Mouse (Mus musculus): ENCODE data around the gene Slc9a2. TPM values are rescaled to one million over a fixed set of nuclear protein-coding genes. Genes with fewer than 3 reads are reported as not detected.
A peak's percentile ranks its signal among the peaks of the same experiment; 100 is the strongest.

The Slc9a2 gene
- polyA plus RNA-seq, 1 experiment from 2014 or later: 2.3 TPM

DNA sequence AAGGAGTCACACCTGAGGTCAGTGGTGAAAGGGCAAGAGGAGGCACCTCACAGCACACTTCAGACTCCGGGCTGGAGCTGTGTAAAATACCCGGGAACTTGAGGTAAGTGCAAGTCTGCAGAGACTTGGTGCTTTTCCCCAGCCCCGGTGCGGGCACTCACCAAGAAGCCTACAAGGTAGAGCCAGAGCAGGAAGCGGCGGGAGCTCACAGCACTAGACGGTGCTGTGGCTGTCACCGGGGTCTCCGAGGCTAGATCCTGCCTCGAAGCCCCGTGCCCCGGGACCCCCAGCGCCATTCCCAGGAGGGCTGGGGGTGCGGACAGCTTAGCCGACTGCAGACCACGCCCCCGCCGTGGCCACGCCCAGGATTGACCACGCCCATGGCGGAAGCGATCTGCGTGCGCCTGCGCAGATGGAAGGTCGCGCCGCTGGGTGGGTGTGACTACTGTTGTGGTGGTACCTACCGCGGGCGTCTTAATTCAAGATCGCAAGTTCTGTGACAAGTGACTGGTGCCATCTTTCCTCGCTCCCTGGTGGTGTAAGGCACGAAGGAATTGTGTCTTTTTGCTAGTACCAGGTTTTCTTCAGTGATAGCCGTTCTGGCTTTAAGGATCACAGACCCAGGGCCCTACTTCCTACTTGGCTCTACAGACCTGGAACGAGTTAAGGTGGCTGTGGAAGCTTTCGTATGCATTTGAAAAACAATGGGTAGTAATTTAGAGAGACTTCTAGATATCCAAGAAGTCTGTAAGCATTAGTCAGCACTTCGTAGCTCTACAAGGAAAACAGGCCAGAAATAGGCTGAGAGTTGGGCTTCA is 110.2 kb downstream of the Slc9a2 start, which contains the start of gene Mfsd9:
TSS of gene Mfsd9 (minus strand) at position 364 of the 818 bp plus-strand sequence.
- Histone ChIP-seq H3K36me3 (no peaks in the 10 kb centered on the region), H3K27ac (no peak within 1 kb of the TSS), H3K4me3 (replicated peaks) (peak within 1 kb of the TSS; percentile 74), H3K4me1 (no peaks in the 10 kb centered on the region), H3K9me3 (no peaks in the 10 kb centered on the region), H3K9ac (peak within 1 kb of the TSS; percentile 56), H3K4me2 (peak within 1 kb of the TSS; percentile 77), H3K27me3 (replicated peaks) (no peaks in the 10 kb centered on the region)
- ATAC-seq (ENCODE audit: insufficient read depth, low FRiP score, low read depth): peak; percentile 86
- WGBS: 5% methylated on average over 38 of the region's 38 CpGs

DNA sequence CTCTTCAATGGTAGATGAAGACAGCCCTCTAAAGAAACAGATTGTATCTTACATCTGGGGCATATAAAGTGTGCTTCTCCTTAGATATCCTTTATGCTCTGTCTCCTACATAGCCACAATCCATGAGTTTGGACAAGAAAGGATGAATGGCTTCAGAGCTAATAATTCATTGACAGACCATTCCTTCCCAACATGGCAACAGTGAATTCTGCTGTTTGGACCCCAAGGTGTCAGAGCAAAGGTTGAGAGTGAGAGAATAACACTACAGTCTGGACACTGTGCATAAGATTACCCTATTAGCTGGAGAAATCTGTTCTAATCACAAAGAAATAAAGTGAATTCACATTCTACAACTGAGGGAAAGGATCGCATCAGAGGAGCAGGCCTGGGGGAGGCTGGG is 115.1 kb downstream of the Slc9a2 start:
- no peaks in the 10 kb centered on the region for H3K4me1 ChIP-seq
- no peaks in the 10 kb centered on the region for H3K9me3 ChIP-seq
- no peak overlapping the region for H3K4me2 ChIP-seq
- no peak overlapping the region for H3K27ac ChIP-seq
- no peaks in the 10 kb centered on the region for H3K27me3 ChIP-seq (replicated peaks)
- 97% methylated on average over 1 of the region's 1 CpGs for WGBS
- ATAC-seq (ENCODE audit: insufficient read depth, low FRiP score, low read depth): no peak
- no peak overlapping the region for H3K4me3 ChIP-seq (replicated peaks)
- no peaks in the 10 kb centered on the region for H3K36me3 ChIP-seq
- H3K9ac ChIP-seq: no peak overlapping the region

DNA sequence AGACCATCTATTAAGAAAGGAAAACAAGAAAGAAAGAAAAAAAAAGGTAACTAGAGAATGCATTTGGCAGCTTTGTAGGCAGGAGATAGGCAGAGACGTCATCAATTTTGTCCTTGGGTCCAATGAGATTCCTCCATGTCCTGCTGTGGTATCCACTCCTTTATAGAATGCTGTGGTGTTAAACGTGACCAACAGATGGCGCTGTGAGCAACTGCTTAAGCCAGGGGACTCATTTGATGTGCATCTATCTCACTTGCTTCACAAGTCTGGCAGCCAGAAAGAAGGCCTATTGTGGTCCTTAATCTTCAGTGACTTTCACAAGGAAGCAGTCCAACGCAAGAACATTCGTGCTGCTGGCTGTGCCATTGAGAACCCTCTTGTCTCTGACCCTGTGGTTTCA is 117.0 kb downstream of the Slc9a2 start:
- H3K27me3 ChIP-seq (replicated peaks): no peaks in the 10 kb centered on the region
- H3K9me3 ChIP-seq: no peaks in the 10 kb centered on the region
- ATAC-seq (ENCODE audit: insufficient read depth, low FRiP score, low read depth): no peak
- H3K36me3 ChIP-seq: no peaks in the 10 kb centered on the region
- H3K4me1 ChIP-seq: no peaks in the 10 kb centered on the region
- no peak overlapping the region for H3K4me2 ChIP-seq
- H3K27ac ChIP-seq: no peak overlapping the region
- no peak overlapping the region for H3K4me3 ChIP-seq (replicated peaks)
- no peak overlapping the region for H3K9ac ChIP-seq
- WGBS: 16% methylated on average over 5 of the region's 5 CpGs

DNA sequence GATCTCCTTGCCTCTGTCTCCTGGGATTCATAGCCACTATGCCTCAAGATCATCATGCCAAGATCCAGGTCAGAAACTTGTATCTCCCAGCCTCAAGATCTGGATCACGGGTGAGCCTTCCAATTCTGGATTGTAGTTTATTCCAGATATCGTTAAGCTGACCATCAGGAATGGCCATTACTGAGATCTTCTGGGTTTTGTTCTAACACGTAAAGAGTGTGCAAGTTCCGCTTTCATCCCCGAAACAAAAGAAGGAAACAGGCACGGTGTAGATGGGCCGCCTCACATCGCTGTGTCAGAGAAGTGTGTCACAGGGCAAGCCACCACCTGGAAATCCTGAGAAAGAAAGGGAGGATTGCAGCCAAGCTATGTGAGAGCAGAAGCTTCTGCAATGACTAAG is 118.7 kb downstream of the Slc9a2 start:
- Histone ChIP-seq H3K27me3 (replicated peaks) (no peaks in the 10 kb centered on the region), H3K9ac (no peak overlapping the region)
- ATAC-seq (ENCODE audit: insufficient read depth, low FRiP score, low read depth): no peak

DNA sequence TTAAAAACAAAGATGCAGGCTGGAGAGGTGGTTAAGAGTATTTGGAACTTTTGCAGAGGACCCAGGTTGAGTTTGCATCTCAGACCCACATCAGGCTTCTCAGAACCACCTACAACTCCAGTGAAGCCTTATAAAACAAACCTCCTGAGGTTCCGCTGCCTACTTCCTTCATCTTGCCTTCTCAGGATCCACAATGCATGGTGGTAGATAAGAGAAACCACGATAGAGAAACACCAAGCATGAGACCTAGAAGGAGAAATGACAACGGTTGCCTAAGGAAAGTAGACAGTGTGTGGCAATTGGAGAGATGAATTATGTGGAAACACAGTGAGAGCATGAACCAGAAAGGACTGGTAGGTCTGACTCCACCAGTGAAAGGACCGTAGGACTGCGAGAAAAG is 120.5 kb downstream of the Slc9a2 start:
- ATAC-seq (ENCODE audit: insufficient read depth, low FRiP score, low read depth): no peak
- WGBS: 76% methylated on average over 5 of the region's 5 CpGs

More for the DNA sequence above, 118.7 kb downstream of the Slc9a2 start:
- no peaks in the 10 kb centered on the region for H3K36me3 ChIP-seq
- H3K4me3 ChIP-seq (replicated peaks): no peak overlapping the region
- H3K27ac ChIP-seq: no peak overlapping the region
- H3K4me1 ChIP-seq: no peaks in the 10 kb centered on the region
- H3K9me3 ChIP-seq: no peaks in the 10 kb centered on the region
- no peak overlapping the region for H3K4me2 ChIP-seq
- 88% methylated on average over 8 of the region's 8 CpGs for WGBS

DNA sequence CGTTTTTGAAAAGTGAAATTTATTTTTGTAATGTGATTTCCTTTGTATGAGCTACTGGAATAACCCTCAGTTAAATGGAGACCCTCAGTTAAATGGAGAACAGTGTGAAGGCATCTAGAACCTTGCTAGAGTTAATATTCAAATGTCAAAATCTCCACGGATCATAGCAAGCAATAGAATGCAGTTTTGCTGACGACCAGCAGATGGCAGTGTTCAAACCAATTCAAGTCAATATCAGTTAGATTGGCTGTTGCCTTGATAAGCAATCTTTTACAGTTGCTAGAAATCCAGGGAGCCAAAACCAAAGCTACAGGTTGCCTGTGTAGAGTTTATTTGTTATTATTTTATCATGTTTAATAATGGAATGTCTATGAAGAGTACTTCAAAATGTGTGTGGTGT is 122.4 kb downstream of the Slc9a2 start:
- Histone ChIP-seq H3K27ac (no peak overlapping the region), H3K36me3 (no peaks in the 10 kb centered on the region), H3K4me3 (replicated peaks) (no peak overlapping the region), H3K4me2 (no peak overlapping the region), H3K27me3 (replicated peaks) (no peaks in the 10 kb centered on the region), H3K9ac (no peak overlapping the region), H3K9me3 (no peaks in the 10 kb centered on the region), H3K4me1 (no peaks in the 10 kb centered on the region)
- WGBS: 21% methylated on average over 3 of the region's 3 CpGs
- ATAC-seq (ENCODE audit: insufficient read depth, low FRiP score, low read depth): no peak

More for the DNA sequence above, 120.5 kb downstream of the Slc9a2 start:
- no peak overlapping the region for H3K27ac ChIP-seq
- no peaks in the 10 kb centered on the region for H3K9me3 ChIP-seq
- no peak overlapping the region for H3K4me3 ChIP-seq (replicated peaks)
- H3K4me1 ChIP-seq: no peaks in the 10 kb centered on the region
- H3K36me3 ChIP-seq: no peaks in the 10 kb centered on the region
- no peak overlapping the region for H3K9ac ChIP-seq
- no peak overlapping the region for H3K4me2 ChIP-seq
- H3K27me3 ChIP-seq (replicated peaks): no peaks in the 10 kb centered on the region

DNA sequence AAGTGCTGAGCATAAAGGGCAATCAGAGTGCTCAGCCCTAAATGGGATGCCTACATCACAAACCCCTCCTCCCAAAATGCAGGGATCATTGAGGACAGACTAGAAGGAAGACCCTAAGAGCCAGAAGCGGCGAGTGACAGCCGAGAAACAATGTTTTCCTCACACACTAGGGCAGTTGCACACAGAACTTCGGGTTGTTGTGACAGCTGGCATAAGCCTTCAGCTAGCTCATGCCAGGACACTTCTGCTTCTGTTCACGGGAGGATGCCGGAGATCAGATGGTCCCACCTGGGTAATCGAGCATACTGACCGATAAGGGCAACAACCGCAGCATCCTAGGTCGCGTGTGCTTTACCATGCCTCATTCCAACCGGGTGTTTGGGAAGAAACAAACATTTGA is 123.7 kb downstream of the Slc9a2 start:
- Histone ChIP-seq H3K27ac (no peak overlapping the region), H3K9ac (no peak overlapping the region), H3K4me3 (replicated peaks) (no peak overlapping the region), H3K27me3 (replicated peaks) (no peaks in the 10 kb centered on the region), H3K4me2 (no peak overlapping the region), H3K4me1 (no peaks in the 10 kb centered on the region), H3K9me3 (no peaks in the 10 kb centered on the region), H3K36me3 (no peaks in the 10 kb centered on the region)
- no peak for ATAC-seq (ENCODE audit: insufficient read depth, low FRiP score, low read depth)
- WGBS: 93% methylated on average over 12 of the region's 12 CpGs

DNA sequence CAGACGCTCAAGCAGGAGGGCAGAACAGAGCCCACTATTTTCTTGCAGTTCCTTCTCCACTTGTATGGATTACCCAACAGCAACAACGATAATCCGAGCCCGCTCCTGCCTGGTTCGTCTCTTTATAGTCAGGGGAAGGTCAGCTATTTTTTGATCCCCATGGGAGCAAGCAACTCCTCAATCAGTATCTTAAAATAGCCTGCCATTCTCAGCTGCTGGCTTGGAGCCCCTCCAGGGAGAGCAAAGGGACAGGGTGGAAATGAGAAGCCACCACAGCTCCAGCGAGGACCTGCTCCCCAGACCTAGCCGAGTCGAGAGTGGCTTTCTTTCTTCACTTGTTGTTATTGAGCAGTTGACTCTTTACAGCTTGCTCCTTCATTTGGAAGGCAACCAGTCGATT is 125.0 kb downstream of the Slc9a2 start, which contains the start of gene Tmem182:
TSS of gene Tmem182 (plus strand) at position 251 of the 400 bp plus-strand sequence.
- no peaks in the 10 kb centered on the region for H3K4me1 ChIP-seq
- no peaks in the 10 kb centered on the region for H3K36me3 ChIP-seq
- ATAC-seq (ENCODE audit: insufficient read depth, low FRiP score, low read depth): no peak
- H3K4me2 ChIP-seq: no peak within 1 kb of the TSS
- H3K9me3 ChIP-seq: no peaks in the 10 kb centered on the region
- no peak within 1 kb of the TSS for H3K4me3 ChIP-seq (replicated peaks)
- no peaks in the 10 kb centered on the region for H3K27me3 ChIP-seq (replicated peaks)
- no peak within 1 kb of the TSS for H3K27ac ChIP-seq
- 72% methylated on average over 9 of the region's 9 CpGs for WGBS
- H3K9ac ChIP-seq: no peak within 1 kb of the TSS

DNA sequence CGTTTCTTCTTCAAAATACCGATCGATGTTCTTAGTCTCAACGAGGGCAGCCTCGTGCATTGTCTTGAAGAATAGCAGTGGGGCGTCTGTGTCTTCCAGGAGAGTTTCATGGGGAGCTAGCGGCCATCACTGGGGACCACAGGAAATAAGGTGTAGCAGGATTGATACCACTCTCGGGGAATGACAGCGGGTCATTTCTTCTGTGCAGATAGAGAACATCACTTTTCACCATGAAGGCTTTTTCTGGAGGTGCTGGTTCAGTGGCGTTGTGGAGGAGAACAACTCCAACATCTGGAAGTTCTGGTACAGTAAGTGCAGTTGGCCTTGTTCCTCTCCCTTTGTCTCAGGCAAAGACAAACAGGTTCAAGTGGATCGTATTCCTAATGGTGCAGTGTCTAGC is 125.5 kb downstream of the Slc9a2 start:
- no peak overlapping the region for H3K4me3 ChIP-seq (replicated peaks)
- no peaks in the 10 kb centered on the region for H3K9me3 ChIP-seq
- no peaks in the 10 kb centered on the region for H3K4me1 ChIP-seq
- no peaks in the 10 kb centered on the region for H3K36me3 ChIP-seq
- 91% methylated on average over 11 of the region's 11 CpGs for WGBS
- H3K9ac ChIP-seq: no peak overlapping the region
- no peak overlapping the region for H3K27ac ChIP-seq
- no peaks in the 10 kb centered on the region for H3K27me3 ChIP-seq (replicated peaks)
- H3K4me2 ChIP-seq: no peak overlapping the region
- ATAC-seq (ENCODE audit: insufficient read depth, low FRiP score, low read depth): no peak

DNA sequence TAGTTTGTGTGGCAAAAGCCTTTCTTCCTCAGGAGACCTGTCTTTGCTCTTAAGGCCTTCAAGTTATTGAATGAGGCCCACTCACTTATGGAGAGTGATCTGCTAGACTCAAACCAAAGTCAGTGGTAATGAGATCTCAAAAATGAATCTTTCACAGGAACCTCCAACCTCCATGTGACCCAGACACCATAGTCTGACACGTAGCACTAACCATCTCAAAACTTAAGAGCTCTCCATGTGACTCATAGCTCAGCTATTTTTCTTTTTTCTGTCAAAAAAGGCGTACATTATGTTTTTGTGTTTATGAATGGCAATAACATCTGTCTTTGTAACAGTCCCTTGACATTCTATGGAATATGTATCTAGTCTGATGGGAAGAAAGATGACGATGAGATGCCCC is 128.3 kb downstream of the Slc9a2 start:
- H3K9ac ChIP-seq: no peak overlapping the region
- no peaks in the 10 kb centered on the region for H3K27me3 ChIP-seq (replicated peaks)
- H3K9me3 ChIP-seq: no peaks in the 10 kb centered on the region
- 76% methylated on average over 3 of the region's 3 CpGs for WGBS
- no peak overlapping the region for H3K27ac ChIP-seq
- H3K4me3 ChIP-seq (replicated peaks): no peak overlapping the region
- no peak for ATAC-seq (ENCODE audit: insufficient read depth, low FRiP score, low read depth)
- H3K4me1 ChIP-seq: no peaks in the 10 kb centered on the region
- H3K36me3 ChIP-seq: no peaks in the 10 kb centered on the region
- no peak overlapping the region for H3K4me2 ChIP-seq

DNA sequence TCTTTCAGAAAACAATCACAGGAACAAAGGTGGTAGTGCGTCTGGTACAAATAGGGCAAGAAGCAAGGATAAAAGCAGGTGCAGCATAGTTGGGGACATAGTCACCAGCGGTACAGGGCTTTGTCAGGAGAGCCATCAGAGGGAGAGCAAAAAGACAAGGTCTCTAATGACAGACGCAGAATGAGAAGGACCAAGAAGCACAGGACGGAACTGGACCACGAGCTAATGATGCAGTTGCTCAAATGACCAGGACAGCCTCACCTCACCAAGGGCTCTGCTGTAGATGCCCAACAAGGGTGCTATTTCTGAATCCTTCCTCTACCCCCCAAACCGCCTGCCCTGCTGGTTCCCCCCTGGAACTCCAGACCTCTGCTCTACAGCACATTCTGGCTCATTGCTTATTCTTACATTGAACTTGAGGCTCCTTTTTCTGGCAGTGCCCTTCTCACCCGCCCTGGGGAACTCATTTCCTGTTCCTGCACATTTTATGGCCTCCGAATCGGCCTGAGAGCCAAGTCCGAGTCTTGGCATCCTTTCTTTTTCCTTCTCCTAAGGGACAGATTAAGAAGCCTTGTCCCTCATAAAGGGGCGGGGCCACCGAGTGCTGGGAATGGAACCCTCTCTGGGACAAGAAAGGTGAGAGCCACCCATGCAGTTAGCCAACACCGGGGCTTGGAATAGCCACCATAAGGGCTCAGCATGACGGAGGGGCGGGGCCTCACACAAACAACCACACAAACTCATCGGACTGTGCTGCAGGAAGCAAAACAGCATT is 134.9 kb downstream of the Slc9a2 start:
- H3K36me3 ChIP-seq: no peaks in the 10 kb centered on the region
- 60% methylated on average over 16 of the region's 16 CpGs for WGBS
- H3K9me3 ChIP-seq: no peaks in the 10 kb centered on the region
- H3K27ac ChIP-seq: no peak overlapping the region
- no peak overlapping the region for H3K4me2 ChIP-seq
- no peaks in the 10 kb centered on the region for H3K27me3 ChIP-seq (replicated peaks)
- no peak for ATAC-seq (ENCODE audit: insufficient read depth, low FRiP score, low read depth)
- H3K9ac ChIP-seq: no peak overlapping the region
- no peaks in the 10 kb centered on the region for H3K4me1 ChIP-seq
- no peak overlapping the region for H3K4me3 ChIP-seq (replicated peaks)
